Mouse (Mus musculus): ENCODE results near the gene Ppia. TPM values are rescaled to one million over a fixed set of nuclear protein-coding genes. Genes with fewer than 3 reads are reported as not detected.
A peak's percentile ranks its signal among the peaks of the same experiment; 100 is the strongest.
"Not testable (repeated sequence)": the region's sequence is repeated elsewhere in the genome, so short reads cannot be mapped to it uniquely, and the experiment has no call there.

Ppia gene
- 609 and 709 TPM in 2 replicates for polyA plus RNA-seq (2012; rRNA removed)

DNA sequence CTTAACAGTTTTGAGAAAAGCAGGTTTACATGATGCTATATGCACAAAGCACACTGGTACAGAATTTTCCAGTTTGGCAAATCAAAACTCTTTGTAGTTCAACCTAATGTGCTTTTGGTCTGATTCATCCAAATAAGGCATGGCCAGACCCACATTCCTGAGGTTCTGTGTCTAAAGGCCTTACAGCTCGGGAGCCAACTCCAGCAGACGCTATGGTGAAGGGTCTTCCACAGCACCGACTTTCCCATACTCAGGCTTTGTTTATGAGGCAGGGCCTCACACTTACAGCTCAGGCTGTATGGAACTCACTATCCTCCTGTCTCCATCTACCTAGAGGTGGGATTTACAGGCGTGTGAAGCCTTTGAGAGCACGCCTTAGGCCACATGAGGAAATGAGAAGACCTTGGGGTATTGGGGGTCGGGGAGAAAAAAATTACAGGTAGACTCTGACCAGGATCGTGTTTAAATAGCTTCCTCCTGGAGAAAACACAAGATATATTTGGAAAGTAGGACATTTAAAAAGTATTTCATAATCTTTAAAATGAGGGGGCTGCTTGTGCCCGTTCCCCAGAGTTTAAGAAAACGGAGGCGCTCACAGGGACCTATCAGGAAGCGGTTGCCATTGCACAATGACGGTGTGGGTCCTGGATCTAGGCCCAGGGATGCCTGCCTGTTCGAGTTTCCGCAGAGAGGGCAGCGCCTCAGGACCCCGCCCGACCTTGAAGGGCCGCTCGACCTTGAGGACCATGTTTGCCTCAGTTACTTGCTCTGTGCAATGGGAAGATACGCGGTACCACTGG, at the start of gene Ppia:
Gene Ppia (plus strand): TSS at position 693 of the 800 bp plus-strand sequence.
- Histone ChIP-seq H3K36me3 (ENCODE audit: control insufficient read depth, insufficient read depth, low read length) (no peaks in the 10 kb centered on the region; the same call in 1 of the 2 replicates), H3K4me1 (ENCODE audit: control insufficient read depth, insufficient read depth, low read length) (peaks cover 10% of the 10 kb centered on the region), H3K27ac (ENCODE audit: control insufficient read depth, insufficient read depth, low read depth, low read length) (peak within 1 kb of the TSS; percentile 99), H3K27me3 (ENCODE audit: control insufficient read depth, insufficient read depth, low read length) (no peaks in the 10 kb centered on the region), H3K4me3 (ENCODE audit: control insufficient read depth, low read depth, low read length) (peak within 1 kb of the TSS; percentile 99)
- TF ChIP-seq POLR2A (IDR thresholded peaks at IDR 0.05; ENCODE audit: control insufficient read depth, low read depth, low read length) (no peak), CTCF (IDR thresholded peaks at IDR 0.05; ENCODE audit: control insufficient read depth, insufficient read depth, insufficient replicate concordance, low read depth, low read length) (no peak)

DNA sequence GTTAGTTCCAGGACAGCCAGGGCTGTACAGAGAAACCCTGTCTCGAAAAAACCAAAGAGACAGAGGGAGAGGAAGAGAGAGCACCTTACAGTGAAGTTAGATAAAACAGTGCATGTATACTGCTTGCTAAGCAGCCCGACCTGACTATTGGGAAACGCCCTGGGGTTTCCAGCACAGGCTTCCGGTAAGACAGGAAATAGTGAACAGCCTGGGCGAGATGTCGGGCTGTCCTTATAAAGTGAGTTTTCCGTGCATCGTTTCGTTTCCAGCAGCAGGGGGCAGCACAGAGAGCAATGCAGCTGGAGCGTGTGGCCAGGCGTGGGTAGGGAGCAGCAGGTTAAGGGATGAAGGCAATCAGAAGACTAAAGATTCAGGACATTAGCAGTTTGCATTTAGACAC, 49.4 kb upstream of the Ppia start:
- TF ChIP-seq POLR2A (IDR thresholded peaks at IDR 0.05; ENCODE audit: control insufficient read depth, low read depth, low read length): no peak
- TF ChIP-seq CTCF (IDR thresholded peaks at IDR 0.05; ENCODE audit: control insufficient read depth, insufficient read depth, insufficient replicate concordance, low read depth, low read length): peak; percentile 83; the same call in 1 of the 2 replicates
- peaks cover 2% of the 10 kb centered on the region; the same call in 1 of the 2 replicates for H3K4me1 ChIP-seq (ENCODE audit: control insufficient read depth, insufficient read depth, low read length)
- H3K4me3 ChIP-seq (ENCODE audit: control insufficient read depth, low read depth, low read length): no peak overlapping the region
- no peak overlapping the region for H3K27ac ChIP-seq (ENCODE audit: control insufficient read depth, insufficient read depth, low read depth, low read length)
- H3K36me3 ChIP-seq (ENCODE audit: control insufficient read depth, insufficient read depth, low read length): no peaks in the 10 kb centered on the region
- no peaks in the 10 kb centered on the region for H3K27me3 ChIP-seq (ENCODE audit: control insufficient read depth, insufficient read depth, low read length)

DNA sequence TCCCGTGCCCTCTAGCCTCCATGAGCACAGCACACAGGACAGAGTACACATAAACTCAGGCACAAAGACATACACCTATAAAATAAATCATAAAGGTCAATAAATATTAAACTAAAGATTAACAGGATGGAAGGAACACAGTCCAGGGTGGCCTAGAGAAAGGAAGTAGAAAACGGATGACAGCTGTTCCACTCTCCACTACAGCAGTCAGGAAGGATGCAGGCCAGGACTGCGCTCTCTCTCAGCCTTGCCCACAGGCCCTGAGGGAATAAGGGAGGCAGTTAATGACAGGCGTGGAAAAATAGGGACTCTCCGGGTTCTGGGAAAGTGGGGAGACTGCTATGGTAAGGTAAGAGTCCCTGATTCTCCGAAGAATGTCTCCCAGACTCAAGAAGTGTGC, 48.8 kb upstream of the Ppia start:
- no peak overlapping the region for H3K27ac ChIP-seq (ENCODE audit: control insufficient read depth, insufficient read depth, low read depth, low read length)
- TF ChIP-seq CTCF (IDR thresholded peaks at IDR 0.05; ENCODE audit: control insufficient read depth, insufficient read depth, insufficient replicate concordance, low read depth, low read length): no peak
- H3K27me3 ChIP-seq (ENCODE audit: control insufficient read depth, insufficient read depth, low read length): no peaks in the 10 kb centered on the region
- H3K4me3 ChIP-seq (ENCODE audit: control insufficient read depth, low read depth, low read length): no peak overlapping the region
- H3K36me3 ChIP-seq (ENCODE audit: control insufficient read depth, insufficient read depth, low read length): no peaks in the 10 kb centered on the region
- H3K4me1 ChIP-seq (ENCODE audit: control insufficient read depth, insufficient read depth, low read length): peaks cover 2% of the 10 kb centered on the region; the same call in 1 of the 2 replicates

DNA sequence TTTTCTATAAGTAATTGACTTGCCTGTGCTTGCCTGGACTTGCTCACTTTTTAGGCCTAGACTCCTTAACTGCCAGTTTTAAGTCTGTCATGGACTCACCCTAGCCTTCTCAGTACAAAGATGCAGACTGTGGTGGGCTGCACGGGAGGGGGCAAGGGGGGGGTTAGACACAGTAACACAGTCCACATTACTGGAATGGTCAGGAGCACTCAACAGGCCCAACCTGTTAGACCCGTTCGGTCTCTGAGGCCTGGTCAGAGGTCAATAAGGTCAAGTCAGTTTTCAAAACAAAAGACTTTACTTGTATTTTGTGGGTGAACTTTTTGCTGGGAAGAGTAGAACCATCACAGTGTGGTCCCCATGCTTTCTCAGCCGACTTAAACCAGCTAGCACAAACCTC, 48.1 kb upstream of the Ppia start:
- Histone ChIP-seq H3K4me3 (ENCODE audit: control insufficient read depth, low read depth, low read length) (no peak overlapping the region), H3K4me1 (ENCODE audit: control insufficient read depth, insufficient read depth, low read length) (peaks cover 4% of the 10 kb centered on the region; the same call in 1 of the 2 replicates), H3K36me3 (ENCODE audit: control insufficient read depth, insufficient read depth, low read length) (no peaks in the 10 kb centered on the region), H3K27me3 (ENCODE audit: control insufficient read depth, insufficient read depth, low read length) (no peaks in the 10 kb centered on the region), H3K27ac (ENCODE audit: control insufficient read depth, insufficient read depth, low read depth, low read length) (no peak overlapping the region)
- no peak for TF ChIP-seq POLR2A (IDR thresholded peaks at IDR 0.05; ENCODE audit: control insufficient read depth, low read depth, low read length)
- TF ChIP-seq CTCF (IDR thresholded peaks at IDR 0.05; ENCODE audit: control insufficient read depth, insufficient read depth, insufficient replicate concordance, low read depth, low read length): no peak

DNA sequence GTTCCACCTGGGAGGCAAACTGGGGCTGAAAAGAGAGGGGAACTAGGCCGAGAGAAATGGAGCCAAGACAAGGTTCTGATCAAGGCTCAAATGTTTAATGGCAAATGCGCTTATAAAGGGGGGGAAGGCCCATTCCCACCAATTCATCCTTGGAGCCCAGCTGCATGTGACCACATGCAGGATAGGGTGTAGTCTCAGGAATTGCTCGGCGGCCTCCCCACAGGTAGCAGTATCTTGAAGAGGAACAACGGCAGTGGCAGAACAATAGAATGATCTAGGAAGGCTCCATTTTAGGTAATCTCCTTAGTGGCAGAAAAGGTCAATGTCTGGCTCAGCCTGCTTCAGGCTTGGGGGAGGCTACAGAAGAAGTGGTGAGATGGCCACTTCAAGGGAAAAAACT, 47.3 kb upstream of the Ppia start:
- not testable (repeated sequence) for H3K27ac ChIP-seq (ENCODE audit: control insufficient read depth, insufficient read depth, low read depth, low read length); H3K4me3 ChIP-seq (ENCODE audit: control insufficient read depth, low read depth, low read length); H3K4me1 ChIP-seq (ENCODE audit: control insufficient read depth, insufficient read depth, low read length); H3K36me3 ChIP-seq (ENCODE audit: control insufficient read depth, insufficient read depth, low read length); H3K27me3 ChIP-seq (ENCODE audit: control insufficient read depth, insufficient read depth, low read length)

DNA sequence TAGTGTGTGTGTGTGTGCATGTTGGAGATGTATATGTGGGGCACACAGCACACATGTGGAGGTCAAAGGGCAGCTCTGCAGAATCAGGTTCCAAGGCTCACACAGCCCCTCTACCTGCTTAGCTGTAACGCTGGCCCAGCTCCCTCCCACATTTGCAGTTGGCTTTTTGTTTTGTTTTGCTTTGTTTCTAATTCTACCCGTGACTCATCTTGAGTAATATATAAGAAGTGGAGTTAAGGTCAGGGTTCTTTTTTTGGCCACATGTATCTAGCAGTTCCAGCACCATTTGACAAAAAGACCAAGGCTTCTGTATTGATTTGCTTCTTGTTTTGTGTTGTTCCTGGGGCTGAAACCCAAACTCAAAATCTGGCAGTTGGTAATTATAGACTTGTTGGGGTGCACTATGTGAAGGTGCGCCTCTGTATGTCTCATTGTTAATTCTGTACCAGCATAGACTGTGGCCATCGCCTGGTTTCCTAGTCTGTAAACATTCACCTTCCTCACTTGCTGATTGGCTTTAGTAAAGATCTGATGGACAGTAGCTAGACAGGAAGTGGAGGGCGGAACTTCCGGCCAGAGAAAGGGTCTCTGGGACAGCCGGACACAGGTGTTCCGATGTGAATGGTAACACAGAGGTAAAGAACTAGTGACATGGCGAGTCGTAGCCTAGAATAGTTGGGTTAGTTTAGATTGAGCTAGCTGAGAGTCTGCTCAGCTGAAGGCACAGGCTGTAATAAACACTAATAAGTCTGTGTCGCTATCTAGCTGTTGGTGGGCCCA, 43.7 kb upstream of the Ppia start:
- peaks cover 2% of the 10 kb centered on the region for H3K4me1 ChIP-seq (ENCODE audit: control insufficient read depth, insufficient read depth, low read length)
- H3K36me3 ChIP-seq (ENCODE audit: control insufficient read depth, insufficient read depth, low read length): no peaks in the 10 kb centered on the region
- peak overlapping the region; percentile 77 for H3K4me3 ChIP-seq (ENCODE audit: control insufficient read depth, low read depth, low read length)
- no peak overlapping the region for H3K27ac ChIP-seq (ENCODE audit: control insufficient read depth, insufficient read depth, low read depth, low read length)
- TF ChIP-seq POLR2A (IDR thresholded peaks at IDR 0.05; ENCODE audit: control insufficient read depth, low read depth, low read length): no peak
- no peak for TF ChIP-seq CTCF (IDR thresholded peaks at IDR 0.05; ENCODE audit: control insufficient read depth, insufficient read depth, insufficient replicate concordance, low read depth, low read length)
- no peaks in the 10 kb centered on the region for H3K27me3 ChIP-seq (ENCODE audit: control insufficient read depth, insufficient read depth, low read length)

DNA sequence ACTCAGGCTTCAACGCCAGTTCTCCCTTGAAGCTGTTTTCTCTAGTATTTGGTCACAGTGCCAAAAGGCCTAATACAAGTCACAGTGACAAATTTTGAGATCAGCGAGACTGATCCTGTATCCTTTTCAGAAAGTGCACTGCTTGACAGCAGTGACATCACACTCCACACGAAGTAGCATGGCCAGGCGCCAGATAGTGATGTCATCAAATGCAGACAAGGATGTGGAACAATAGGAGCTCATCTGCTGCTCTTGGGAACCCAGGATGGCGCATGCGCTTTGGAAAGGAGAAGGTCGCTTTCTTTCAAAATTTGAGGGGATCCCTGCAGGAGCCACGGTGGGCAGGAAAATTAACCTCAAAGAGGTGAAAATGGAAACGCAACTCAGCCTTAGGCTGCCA, 42.5 kb upstream of the Ppia start:
- no peak overlapping the region for H3K27ac ChIP-seq (ENCODE audit: control insufficient read depth, insufficient read depth, low read depth, low read length)

More for the DNA sequence above, 42.5 kb upstream of the Ppia start:
- Histone ChIP-seq H3K27me3 (ENCODE audit: control insufficient read depth, insufficient read depth, low read length) (no peaks in the 10 kb centered on the region), H3K4me3 (ENCODE audit: control insufficient read depth, low read depth, low read length) (peak overlapping the region; percentile 77), H3K4me1 (ENCODE audit: control insufficient read depth, insufficient read depth, low read length) (peaks cover 2% of the 10 kb centered on the region), H3K36me3 (ENCODE audit: control insufficient read depth, insufficient read depth, low read length) (no peaks in the 10 kb centered on the region)
- TF ChIP-seq CTCF (IDR thresholded peaks at IDR 0.05; ENCODE audit: control insufficient read depth, insufficient read depth, insufficient replicate concordance, low read depth, low read length) (no peak), POLR2A (IDR thresholded peaks at IDR 0.05; ENCODE audit: control insufficient read depth, low read depth, low read length) (no peak)

Data from testis, adult 2 months (tissue).